Mouse (Mus musculus) central nervous system, embryonic 18 days (tissue): ENCODE data around the gene Gm382. TPM values are rescaled to one million over a fixed set of nuclear protein-coding genes. Genes with fewer than 3 reads are reported as not detected.

ENCODE experiments used
- polyA plus RNA-seq: library from polyadenylated mRNA; depleted of rRNA; stranded (reverse); fragments of >200 nt; gene quantifications from 2 replicates; pipeline ENCODE4 v1.2.3, GENCODE M21; 2012; rRNA removed

Gene Gm382
- polyA plus RNA-seq = not detected in 2 replicates

DNA sequence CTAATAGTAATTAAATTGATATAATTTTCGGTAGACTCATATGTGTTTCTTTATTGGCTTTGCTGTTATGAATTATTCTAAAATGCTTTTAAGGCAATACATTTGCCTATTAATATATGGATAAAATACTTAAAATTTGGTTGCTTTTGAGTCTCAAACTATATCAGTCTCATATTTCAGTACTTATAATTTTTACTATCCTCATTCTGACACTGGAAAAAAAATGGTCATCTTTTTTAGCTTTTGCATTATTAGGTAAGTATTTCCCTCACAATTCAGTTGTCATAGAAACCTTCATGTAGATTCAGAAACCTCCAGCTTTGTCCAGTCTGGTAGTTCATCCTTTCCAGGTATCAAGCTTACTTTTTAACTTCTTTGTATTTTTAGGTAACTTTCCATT lies at the start of gene Gm382:
Gm382 (plus strand) TSS at position 301 of the 400 bp plus-strand sequence.

Other genes with a start within 250 kb of the Gm382 start
- gene 4932411N23Rik, start 224.1 kb upstream of the Gm382 start, polyA plus RNA-seq = not detected in 2 replicates